Mouse (Mus musculus): ENCODE data around the gene Atp6v1e1. TPM values are rescaled to one million over a fixed set of nuclear protein-coding genes. Genes with fewer than 3 reads are reported as not detected.

Gene Atp6v1e1
- polyA plus RNA-seq, 1 experiment from 2014 or later: 255 TPM

DNA sequence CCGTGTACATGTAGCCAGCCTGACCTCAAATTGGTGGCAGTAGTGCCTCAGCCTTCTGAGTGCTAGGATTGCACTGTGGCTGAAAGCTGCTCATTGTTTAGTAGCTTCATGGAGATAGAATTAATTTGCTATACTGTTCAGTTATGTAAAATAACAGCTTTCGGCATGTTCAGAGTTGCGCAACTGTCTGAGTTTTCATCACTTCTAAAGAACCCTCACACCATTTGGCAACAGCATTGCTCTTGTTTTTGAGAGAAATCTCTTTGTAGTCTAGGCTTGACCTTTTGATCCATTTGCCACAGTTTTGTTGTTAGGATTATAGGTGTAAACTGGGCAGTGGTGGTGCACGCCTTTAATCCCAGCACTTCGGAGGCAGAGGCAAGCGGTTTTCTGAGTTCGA, 17.7 kb upstream of the Atp6v1e1 start:
- Histone ChIP-seq H3K9me3 (replicated peaks; ENCODE audit: control insufficient read depth, low read length) (no peaks in the 10 kb centered on the region), H3K4me3 (ENCODE audit: low read depth, low read length) (no peak overlapping the region), H3K27me3 (replicated peaks; ENCODE audit: control insufficient read depth, insufficient read depth, low read length) (no peaks in the 10 kb centered on the region), H3K4me2 (ENCODE audit: low read length) (no peak overlapping the region), H3K27ac (ENCODE audit: low read depth, low read length) (no peak overlapping the region), H3K36me3 (ENCODE audit: control insufficient read depth, insufficient read depth, low read length) (no peaks in the 10 kb centered on the region), H3K9ac (ENCODE audit: low read length) (no peak overlapping the region), H3K4me1 (ENCODE audit: control insufficient read depth, insufficient read depth, low read length) (peaks cover 6% of the 10 kb centered on the region)
- 97% methylated on average over 7 of the region's 7 CpGs for WGBS
- ATAC-seq: no peak
- DNase-seq (ENCODE audit: low spot score): no peak

GRCm38 (mm10) chr6:120837152-120837530, 14.5 kb upstream of the Atp6v1e1 start:
- ATAC-seq (no peak), DNase-seq (ENCODE audit: low spot score) (no peak)
- H3K9me3 ChIP-seq (replicated peaks; ENCODE audit: control insufficient read depth, low read length): no peaks in the 10 kb centered on the region
- H3K27me3 ChIP-seq (replicated peaks; ENCODE audit: control insufficient read depth, insufficient read depth, low read length): no peaks in the 10 kb centered on the region
- H3K4me1 ChIP-seq (ENCODE audit: control insufficient read depth, insufficient read depth, low read length): peaks cover 6% of the 10 kb centered on the region
- H3K36me3 ChIP-seq (ENCODE audit: control insufficient read depth, insufficient read depth, low read length): no peaks in the 10 kb centered on the region
- peak overlapping the region; percentile 86 for H3K4me3 ChIP-seq (ENCODE audit: low read depth, low read length)
- H3K9ac ChIP-seq (ENCODE audit: low read length): peak overlapping the region; percentile 96
- 87% methylated on average over 1 of the region's 1 CpGs for WGBS
- peak overlapping the region; percentile 73 for H3K4me2 ChIP-seq (ENCODE audit: low read length)
- H3K27ac ChIP-seq (ENCODE audit: low read depth, low read length): no peak overlapping the region

- WGBS: 5% methylated on average over 36 of the region's 37 CpGs
- no peaks in the 10 kb centered on the region for H3K9me3 ChIP-seq (replicated peaks; ENCODE audit: control insufficient read depth, low read length)
- DNase-seq (ENCODE audit: low spot score) (no peak), ATAC-seq (peak; percentile 82)
- peaks cover 6% of the 10 kb centered on the region for H3K4me1 ChIP-seq (ENCODE audit: control insufficient read depth, insufficient read depth, low read length)
- H3K4me2 ChIP-seq (ENCODE audit: low read length): peak overlapping the region; percentile 73
- peak overlapping the region; percentile 96 for H3K9ac ChIP-seq (ENCODE audit: low read length)
- peak overlapping the region; percentile 91 for H3K27ac ChIP-seq (ENCODE audit: low read depth, low read length)
- no peaks in the 10 kb centered on the region for H3K27me3 ChIP-seq (replicated peaks; ENCODE audit: control insufficient read depth, insufficient read depth, low read length)
- no peaks in the 10 kb centered on the region for H3K36me3 ChIP-seq (ENCODE audit: control insufficient read depth, insufficient read depth, low read length)
- H3K4me3 ChIP-seq (ENCODE audit: low read depth, low read length): peak overlapping the region; percentile 86
Observed at GRCm38 (mm10) chr6:120836389-120837151, 14.0 kb upstream of the Atp6v1e1 start.

- Histone ChIP-seq H3K27ac (ENCODE audit: low read depth, low read length) (peak within 1 kb of the TSS; percentile 91), H3K4me2 (ENCODE audit: low read length) (peak within 1 kb of the TSS; percentile 73), H3K4me3 (ENCODE audit: low read depth, low read length) (peak within 1 kb of the TSS; percentile 86), H3K9ac (ENCODE audit: low read length) (peak within 1 kb of the TSS; percentile 96), H3K4me1 (ENCODE audit: control insufficient read depth, insufficient read depth, low read length) (peaks cover 6% of the 10 kb centered on the region), H3K27me3 (replicated peaks; ENCODE audit: control insufficient read depth, insufficient read depth, low read length) (no peaks in the 10 kb centered on the region), H3K9me3 (replicated peaks; ENCODE audit: control insufficient read depth, low read length) (no peaks in the 10 kb centered on the region), H3K36me3 (ENCODE audit: control insufficient read depth, insufficient read depth, low read length) (no peaks in the 10 kb centered on the region)
- DNase-seq (ENCODE audit: low spot score) (peak; percentile 84), ATAC-seq (peak; percentile 95)
- 5% methylated on average over 40 of the region's 40 CpGs for WGBS
Observed at GRCm38 (mm10) chr6:120835474-120836374, 13.1 kb upstream of the Atp6v1e1 start, which contains the start of gene Bcl2l13. Gene Bcl2l13, plus strand, starts transcription at chr6:120836212.

- H3K4me1 ChIP-seq (ENCODE audit: control insufficient read depth, insufficient read depth, low read length): peaks cover 6% of the 10 kb centered on the region
- no peaks in the 10 kb centered on the region for H3K9me3 ChIP-seq (replicated peaks; ENCODE audit: control insufficient read depth, low read length)
- no peak overlapping the region for H3K27ac ChIP-seq (ENCODE audit: low read depth, low read length)
- no peaks in the 10 kb centered on the region for H3K36me3 ChIP-seq (ENCODE audit: control insufficient read depth, insufficient read depth, low read length)
- H3K27me3 ChIP-seq (replicated peaks; ENCODE audit: control insufficient read depth, insufficient read depth, low read length): no peaks in the 10 kb centered on the region
- WGBS: 90% methylated on average over 4 of the region's 4 CpGs
- H3K4me2 ChIP-seq (ENCODE audit: low read length): no peak overlapping the region
- DNase-seq (ENCODE audit: low spot score) (no peak), ATAC-seq (no peak)
- H3K9ac ChIP-seq (ENCODE audit: low read length): no peak overlapping the region
- no peak overlapping the region for H3K4me3 ChIP-seq (ENCODE audit: low read depth, low read length)
Observed at GRCm38 (mm10) chr6:120834766-120835321, 12.3 kb upstream of the Atp6v1e1 start.

GRCm38 (mm10) chr6:120832097-120832496, 9.5 kb upstream of the Atp6v1e1 start:
- H3K9me3 ChIP-seq (replicated peaks; ENCODE audit: control insufficient read depth, low read length): no peaks in the 10 kb centered on the region
- DNase-seq (ENCODE audit: low spot score): no peak
- H3K4me3 ChIP-seq (ENCODE audit: low read depth, low read length): no peak overlapping the region
- H3K9ac ChIP-seq (ENCODE audit: low read length): no peak overlapping the region
- no peaks in the 10 kb centered on the region for H3K27me3 ChIP-seq (replicated peaks; ENCODE audit: control insufficient read depth, insufficient read depth, low read length)
- no peak for ATAC-seq
- no peak overlapping the region for H3K27ac ChIP-seq (ENCODE audit: low read depth, low read length)
- peaks cover 4% of the 10 kb centered on the region for H3K4me1 ChIP-seq (ENCODE audit: control insufficient read depth, insufficient read depth, low read length)
- WGBS: 75% methylated on average over 4 of the region's 4 CpGs
- no peaks in the 10 kb centered on the region for H3K36me3 ChIP-seq (ENCODE audit: control insufficient read depth, insufficient read depth, low read length)
- H3K4me2 ChIP-seq (ENCODE audit: low read length): no peak overlapping the region

DNA sequence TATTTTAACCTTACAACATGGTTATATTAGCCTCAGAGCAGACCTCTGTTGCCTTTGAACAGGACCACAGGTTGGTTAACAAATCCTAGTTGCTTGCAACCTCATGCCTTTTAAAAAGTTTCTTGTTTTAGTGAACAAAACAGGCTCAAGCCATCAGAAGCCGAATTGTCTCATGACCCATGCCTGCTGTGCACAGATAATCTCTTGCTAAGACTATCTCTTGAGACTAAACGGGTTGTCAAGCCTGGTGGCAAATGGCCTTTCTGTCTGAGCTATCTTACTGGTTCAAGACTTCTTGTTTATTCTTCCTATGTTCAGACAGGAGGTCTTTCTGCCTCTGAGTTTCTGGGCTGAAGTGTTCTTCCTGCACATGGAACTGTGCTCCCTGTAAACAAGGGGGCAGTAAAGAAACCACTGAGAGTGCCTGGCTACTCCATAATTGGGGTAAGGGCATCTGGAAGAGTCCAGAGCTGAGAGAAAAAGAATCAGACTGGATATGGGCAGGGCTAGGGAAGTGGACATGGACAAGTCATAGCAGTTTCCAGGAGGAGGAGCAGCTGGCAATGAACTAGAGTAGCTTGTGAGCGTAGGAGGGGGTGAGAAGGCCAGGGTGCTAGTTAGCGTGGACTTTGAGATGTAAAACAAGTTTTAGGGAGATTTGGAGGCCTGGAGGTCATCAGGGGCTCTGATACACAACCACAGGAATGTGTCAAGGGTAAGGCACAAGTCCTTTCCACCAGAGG, 8.4 kb upstream of the Atp6v1e1 start:
- Histone ChIP-seq H3K9me3 (replicated peaks; ENCODE audit: control insufficient read depth, low read length) (no peaks in the 10 kb centered on the region), H3K4me3 (ENCODE audit: low read depth, low read length) (no peak overlapping the region), H3K9ac (ENCODE audit: low read length) (no peak overlapping the region), H3K27ac (ENCODE audit: low read depth, low read length) (no peak overlapping the region), H3K4me1 (ENCODE audit: control insufficient read depth, insufficient read depth, low read length) (no peaks in the 10 kb centered on the region), H3K36me3 (ENCODE audit: control insufficient read depth, insufficient read depth, low read length) (no peaks in the 10 kb centered on the region), H3K4me2 (ENCODE audit: low read length) (no peak overlapping the region), H3K27me3 (replicated peaks; ENCODE audit: control insufficient read depth, insufficient read depth, low read length) (no peaks in the 10 kb centered on the region)
- WGBS: 58% methylated on average over 4 of the region's 4 CpGs
- no peak for DNase-seq (ENCODE audit: low spot score)
- no peak for ATAC-seq

DNA sequence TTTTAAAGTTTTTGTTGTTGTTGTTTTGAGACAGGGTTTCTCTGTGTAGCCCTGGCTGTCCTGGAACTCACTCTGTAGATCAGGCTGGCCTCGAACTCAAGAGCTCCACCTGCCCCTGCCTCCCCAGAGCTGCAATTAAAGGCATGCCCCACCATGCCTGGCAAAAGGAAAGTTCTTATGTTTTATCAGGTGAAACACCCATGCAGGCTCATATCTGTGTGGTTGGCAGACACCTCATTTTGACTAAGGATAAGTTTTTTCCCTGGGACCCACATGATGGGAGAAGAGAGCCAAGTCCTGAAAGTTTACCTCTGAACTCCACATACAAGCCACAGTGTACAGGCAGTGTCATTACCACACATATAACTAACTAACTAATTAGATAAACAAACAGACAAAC, 7.5 kb upstream of the Atp6v1e1 start:
- no peaks in the 10 kb centered on the region for H3K9me3 ChIP-seq (replicated peaks; ENCODE audit: control insufficient read depth, low read length)
- 59% methylated on average over 1 of the region's 1 CpGs for WGBS
- DNase-seq (ENCODE audit: low spot score): no peak

More for the DNA sequence above, 7.5 kb upstream of the Atp6v1e1 start:
- no peak overlapping the region for H3K27ac ChIP-seq (ENCODE audit: low read depth, low read length)
- H3K4me3 ChIP-seq (ENCODE audit: low read depth, low read length): no peak overlapping the region
- no peaks in the 10 kb centered on the region for H3K27me3 ChIP-seq (replicated peaks; ENCODE audit: control insufficient read depth, insufficient read depth, low read length)
- H3K4me2 ChIP-seq (ENCODE audit: low read length): no peak overlapping the region
- no peak overlapping the region for H3K9ac ChIP-seq (ENCODE audit: low read length)
- H3K36me3 ChIP-seq (ENCODE audit: control insufficient read depth, insufficient read depth, low read length): no peaks in the 10 kb centered on the region
- no peaks in the 10 kb centered on the region for H3K4me1 ChIP-seq (ENCODE audit: control insufficient read depth, insufficient read depth, low read length)
- ATAC-seq: no peak
